Mouse (Mus musculus) ES-E14 (cell line): Measurements from ENCODE around the gene Hmcn2. TPM values are rescaled to one million over a fixed set of nuclear protein-coding genes. Genes with fewer than 3 reads are reported as not detected.
A peak's percentile ranks its signal among the peaks of the same experiment; 100 is the strongest.

Source experiments
- DNase-seq: peaks from one replicate; pipeline ENCODE4 v3.0.0-alpha.2; 2013; ENCODE audit warnings: low read depth, low spot score
- H3K27ac ChIP-seq: 2 replicates; pipeline ENCODE4 v1.5.1; 2012; ENCODE audit warnings: low read depth, mild to moderate bottlenecking, low read length, moderate library complexity, mixed read lengths; ENCODE audit not compliant: poor library complexity, insufficient read depth, severe bottlenecking
- H3K36me3 ChIP-seq: 2 replicates; pipeline ENCODE4 v1.6.1; 2012; ENCODE audit warnings: mild to moderate bottlenecking, low read length, moderate library complexity, mixed read lengths; ENCODE audit not compliant: control insufficient read depth, poor library complexity, insufficient read depth, severe bottlenecking
- H3K4me1 ChIP-seq, 2 experiments: fragments of 150-350 bp in 1 of 2; sonication (generic) in 1 of 2; 2 replicates each; pipeline ENCODE4 v1.6.1; 2012; ENCODE audit warnings: low read length in 2 of 2, mild to moderate bottlenecking in 1 of 2, mixed read lengths in 1 of 2; ENCODE audit not compliant: control insufficient read depth in 2 of 2, insufficient read depth in 2 of 2, poor library complexity in 1 of 2
- H3K4me3 ChIP-seq, 2 experiments: fragments of 150-350 bp in 1 of 2; sonication (generic) in 1 of 2; 2 replicates each; pipeline ENCODE4 v1.5.1; 2012; ENCODE audit warnings: low read length in 2 of 2, low read depth in 1 of 2, mild to moderate bottlenecking in 1 of 2, mixed read lengths in 1 of 2; ENCODE audit not compliant: insufficient read depth in 1 of 2, poor library complexity in 1 of 2, severe bottlenecking in 1 of 2
- H3K9ac ChIP-seq: 2 replicates; pipeline ENCODE4 v1.6.1; 2012; ENCODE audit warnings: low read depth, mild to moderate bottlenecking, low read length, mixed read lengths; ENCODE audit not compliant: poor library complexity, insufficient read depth, severe bottlenecking
- H3K9me3 ChIP-seq: fragments of 150-350 bp; sonication (generic); 2 replicates; pipeline ENCODE4 v1.6.1; 2012; ENCODE audit warnings: low read depth, mild to moderate bottlenecking, low read length; ENCODE audit not compliant: control insufficient read depth, insufficient read depth
- CHD2 ChIP-seq: IDR thresholded peaks from 2 replicates; pipeline ENCODE4 v1.6.1; 2014; ENCODE audit warnings: mild to moderate bottlenecking, low read depth, low read length, inconsistent platforms
- HCFC1 ChIP-seq: IDR thresholded peaks from 2 replicates; pipeline ENCODE4 v1.6.1; 2012; ENCODE audit warnings: low read length, inconsistent platforms, borderline replicate concordance; ENCODE audit not compliant: insufficient read depth
- MAFK ChIP-seq: IDR thresholded peaks from 2 replicates; pipeline ENCODE4 v1.6.1; 2014; ENCODE audit warnings: mild to moderate bottlenecking, low read depth, low read length, inconsistent platforms; ENCODE audit not compliant: insufficient read depth
- ZC3H11A ChIP-seq: IDR thresholded peaks from 2 replicates; pipeline ENCODE4 v1.6.1; 2012; ENCODE audit warnings: low read depth, mild to moderate bottlenecking, inconsistent platforms, low read length, borderline replicate concordance
- ZNF384 ChIP-seq: IDR thresholded peaks from 2 replicates; pipeline ENCODE4 v1.6.1; 2012; ENCODE audit warnings: low read depth, low read length, inconsistent platforms
- in situ Hi-C, 2 experiments: fragments of 600-800 bp; cut with MboI; formaldehyde crosslinking; loops; one replicate each; pipeline ENCODE4 v1.15.1; 2025; ENCODE audit warnings: low sequenced_read_pairs in 2 of 2, inconsistent platforms in 1 of 2; ENCODE audit not compliant: unreplicated experiment in 2 of 2
- total RNA-seq: library from RNA; depleted of rRNA; stranded (reverse); fragments of 300-350 nt; gene quantifications from 2 replicates; pipeline ENCODE4 v1.2.3, GENCODE M21; 2012

Gene Hmcn2
- total RNA-seq, 1 experiment: 4.9 TPM

DNA sequence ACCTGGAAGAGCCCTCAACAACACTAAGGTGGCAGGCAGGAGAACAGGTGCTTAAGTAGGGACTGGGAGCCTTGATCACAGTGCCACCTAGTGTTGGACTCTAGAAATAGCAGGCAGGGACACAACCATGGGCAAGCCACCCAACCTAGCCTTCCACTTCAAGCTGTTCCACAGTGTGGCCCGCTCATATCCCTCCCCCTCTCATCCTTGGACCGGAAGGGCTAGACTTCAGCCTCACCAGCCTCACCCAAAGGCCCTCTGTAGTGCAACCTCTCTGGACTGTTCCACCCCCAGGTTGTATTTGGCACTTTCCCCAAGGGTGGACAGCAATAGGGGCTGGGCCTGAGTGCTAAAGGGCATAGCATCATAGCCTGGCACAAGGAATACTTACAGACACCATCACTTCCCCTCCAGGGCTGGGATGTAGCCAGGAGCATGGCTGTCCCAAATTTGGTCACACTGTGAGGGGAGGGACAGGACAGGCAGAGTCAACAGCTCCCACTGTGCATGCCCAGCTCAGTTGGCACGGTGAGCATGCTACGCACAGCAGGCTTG, 67.2 kb downstream of the Hmcn2 start:
- in situ Hi-C loops: loop anchor here in 1 of 2 experiments (10.0 kb wide), 1 partner anchor 187 kb away; no protein-coding TSS in a partner anchor
- DNase-seq: peak; percentile 60
- no peak overlapping the region for H3K27ac ChIP-seq
- H3K9me3 ChIP-seq: no peaks in the 10 kb centered on the region
- H3K9ac ChIP-seq: no peak overlapping the region
- no peaks in the 10 kb centered on the region for H3K4me1 ChIP-seq
- H3K36me3 ChIP-seq: no peaks in the 10 kb centered on the region
- no peak overlapping the region for H3K4me3 ChIP-seq
- no peak for TF ChIP-seq ZNF384
- no peak for TF ChIP-seq CHD2
- no peak for TF ChIP-seq MAFK
- TF ChIP-seq ZC3H11A: 0 out of 2 replicates have a peak, but pooled peaks have one; percentile 25

DNA sequence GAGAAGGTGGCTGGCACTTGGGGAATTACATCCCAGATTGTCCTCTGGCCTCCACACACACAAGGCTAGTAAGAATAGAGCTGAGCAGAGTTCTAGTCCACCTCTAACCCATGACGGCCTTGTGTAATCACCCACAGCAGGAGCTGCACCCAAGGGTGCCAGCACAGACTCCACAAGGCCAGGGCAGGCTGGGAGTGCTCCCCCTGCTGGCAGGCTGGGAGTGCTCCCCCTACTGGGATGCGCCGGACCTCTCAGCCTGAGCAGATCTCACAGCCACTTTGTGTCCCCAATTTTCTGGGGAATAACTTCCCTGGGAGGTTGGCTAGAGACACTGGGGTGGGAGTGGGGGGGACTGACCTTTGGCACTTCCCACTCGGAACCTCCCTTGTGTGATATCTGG, 68.7 kb downstream of the Hmcn2 start:
- H3K4me1 ChIP-seq: no peaks in the 10 kb centered on the region
- H3K9me3 ChIP-seq: no peaks in the 10 kb centered on the region
- H3K27ac ChIP-seq: no peak overlapping the region
- peak; percentile 27 for DNase-seq
- no peaks in the 10 kb centered on the region for H3K36me3 ChIP-seq
- TF ChIP-seq ZC3H11A: no peak
- no peak for TF ChIP-seq CHD2
- no peak for TF ChIP-seq MAFK
- TF ChIP-seq ZNF384: no peak
- TF ChIP-seq HCFC1: no peak
- H3K4me3 ChIP-seq: no peak overlapping the region
- in situ Hi-C loops: loop anchor here in 1 of 2 experiments (10.0 kb wide), 1 partner anchor 188 kb away; no protein-coding TSS in a partner anchor
- no peak overlapping the region for H3K9ac ChIP-seq

DNA sequence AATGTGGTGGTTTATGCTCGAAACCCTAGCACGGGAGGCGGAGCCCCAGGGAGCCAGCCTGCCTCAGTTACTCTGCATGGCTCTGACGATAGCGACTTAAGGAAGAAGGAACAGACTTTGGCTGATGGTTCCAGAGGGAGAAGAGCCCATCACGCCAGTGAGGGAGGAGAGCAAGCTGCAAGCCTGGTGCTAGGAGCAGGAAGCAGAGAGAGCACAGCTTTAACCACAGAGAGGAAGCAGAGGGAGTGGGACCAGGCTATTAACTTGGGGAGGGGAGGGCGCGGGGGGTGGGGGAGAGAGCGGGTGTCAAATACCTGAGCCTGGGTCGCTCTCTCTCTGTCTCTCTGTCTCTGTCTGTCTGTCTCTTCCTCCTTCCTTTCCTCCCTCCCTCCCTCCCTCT, 102.8 kb downstream of the Hmcn2 start:
- in situ Hi-C loops: no loop called here
- Histone ChIP-seq H3K9me3 (no peaks in the 10 kb centered on the region), H3K4me1 (peaks cover 6 to 23% of the 10 kb centered on the region in 2 experiments; a peak in 2 of 4 replicates), H3K4me3 (no peak overlapping the region), H3K9ac (no peak overlapping the region), H3K36me3 (no peaks in the 10 kb centered on the region), H3K27ac (no peak overlapping the region)
- TF ChIP-seq ZC3H11A (no peak), HCFC1 (no peak), ZNF384 (no peak), CHD2 (no peak), MAFK (no peak)
- DNase-seq: no peak

DNA sequence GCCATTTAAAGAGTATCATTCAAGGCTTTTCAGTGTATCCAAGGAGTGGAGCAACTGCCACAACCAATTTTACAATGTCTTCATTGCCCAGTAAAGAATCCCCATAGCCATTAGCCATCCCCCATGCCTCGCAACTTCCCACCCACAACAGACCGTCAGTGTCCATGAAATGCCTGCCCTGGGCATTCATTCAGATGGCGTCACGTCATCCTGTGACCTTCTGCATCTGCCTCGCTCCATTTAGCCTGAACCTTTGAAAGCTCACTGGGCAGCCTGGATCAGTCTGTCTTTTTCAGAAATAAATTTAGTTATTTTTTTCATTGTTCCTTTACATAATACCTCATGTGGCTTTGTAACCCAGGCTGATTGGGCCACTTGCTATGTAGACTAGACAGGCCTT, 103.8 kb downstream of the Hmcn2 start:
- Histone ChIP-seq H3K27ac (no peak overlapping the region), H3K9ac (no peak overlapping the region), H3K4me3 (no peak overlapping the region), H3K36me3 (no peaks in the 10 kb centered on the region), H3K4me1 (peaks cover 6 to 33% of the 10 kb centered on the region in 2 experiments; a peak in 2 of 4 replicates), H3K9me3 (no peaks in the 10 kb centered on the region)
- no peak for DNase-seq
- in situ Hi-C loops: no loop called here
- TF ChIP-seq HCFC1 (no peak), CHD2 (no peak), ZC3H11A (no peak), ZNF384 (no peak), MAFK (no peak)
